ENCODE assay signal across 16 mouse cellular contexts in genomic region chr15:79797680-79798079, GRCm38 (mm10). TPM values are rescaled to one million over a fixed set of nuclear protein-coding genes. Genes with fewer than 3 reads are reported as not detected.
"Had no signal": no experiment of that assay in that cellular context is flagged by ENCODE, and none has a peak within 500 bp of the region (broad histone marks: within the 10 kb centered on the region; RNA-seq: fewer than 3 reads in every experiment).

No protein-coding gene starts in this region.

- H3K36me3 ChIP-seq: limb, embryonic 12.5 days; liver, embryonic 13.5 days; lung, embryonic 15.5 days; midbrain, embryonic 12.5 days; stomach, embryonic 15.5 days had no signal

- H3K9ac ChIP-seq: limb, embryonic 12.5 days; liver, embryonic 13.5 days; liver, postnatal 0 days; lung, embryonic 15.5 days; midbrain, embryonic 12.5 days; stomach, embryonic 15.5 days had no signal

- H3K9me3 ChIP-seq: limb, embryonic 12.5 days; liver, embryonic 13.5 days; lung, embryonic 15.5 days; megakaryocyte, embryonic 14.5 days; midbrain, embryonic 12.5 days; stomach, embryonic 15.5 days had no signal

- H3K4me3 ChIP-seq: limb, embryonic 12.5 days; liver, embryonic 13.5 days; lung, embryonic 15.5 days; megakaryocyte, embryonic 14.5 days; midbrain, embryonic 12.5 days; stomach, embryonic 15.5 days had no signal

- H3K4me1 ChIP-seq: limb, embryonic 12.5 days; liver, embryonic 13.5 days; lung, embryonic 15.5 days; midbrain, embryonic 12.5 days; stomach, embryonic 15.5 days had no signal

- DNase-seq: kidney, postnatal 36 days; liver; liver, embryonic 13.5 days; liver, postnatal 0 days; lung, postnatal 14 days; right cerebral cortex, postnatal 14 days; thymus, adult 2 months; thymus, postnatal 25 days had no signal

- H3K27ac ChIP-seq: kidney, postnatal 0 days; limb, embryonic 12.5 days; liver, embryonic 13.5 days; lung, embryonic 15.5 days; macrophage; midbrain, embryonic 12.5 days; stomach, embryonic 15.5 days had no signal

RNA-seq across cellular contexts. Expression of gene Npcd, which starts 36.4 kb away (rescaled TPM):
- polyA plus RNA-seq: limb, embryonic 12.5 days; liver, embryonic 13.5 days; liver, postnatal 0 days; macrophage; stomach, embryonic 15.5 days; testis, adult 2 months had no signal
